8 mouse cellular contexts compared by ENCODE assay signal in genomic region chr7:45522194-45522752, GRCm38 (mm10). TPM values are rescaled to one million over a fixed set of nuclear protein-coding genes. Genes with fewer than 3 reads are reported as not detected.
DNase-seq lines count a peak whose midpoint lies in the region; ATAC-seq and TF ChIP-seq lines count a peak whose summit lies in the region.

No protein-coding gene starts in this region.

- H3K4me2 ChIP-seq in liver, embryonic 13.5 days, result peak overlapping the region; percentile 80
- peak overlapping the region; percentile 61 for H3K4me2 ChIP-seq in stomach, postnatal 0 days (replicated peaks; ENCODE audit: low read depth)

- DNase-seq in heart, adult 2 months, result no peak
- no peak for DNase-seq in heart, adult 8-10 months (ENCODE audit: low spot score)
- no peak for DNase-seq in testis, postnatal 10 days (ENCODE audit: low spot score)
- no peak for DNase-seq in liver, embryonic 13.5 days
- DNase-seq in stomach, postnatal 0 days (ENCODE audit: low spot score), result no peak
- no peak for DNase-seq in cerebellum, adult 9-10 months
- no peak for DNase-seq in cerebellum, adult 11-12 months

- no peak for ATAC-seq in liver, embryonic 13.5 days (ENCODE audit: low read depth)
- no peak for ATAC-seq in stomach, postnatal 0 days (ENCODE audit: low FRiP score, low TSS enrichment)

- H3K4me3 ChIP-seq in heart, adult 2 months, result peak overlapping the region; percentile 63
- H3K4me3 ChIP-seq in testis, adult 2 months (ENCODE audit: control insufficient read depth, low read depth, low read length), result peak overlapping the region; percentile 88
- peak overlapping the region; percentile 99 for H3K4me3 ChIP-seq in liver, embryonic 13.5 days (replicated peaks)
- peak overlapping the region; percentile 45 for H3K4me3 ChIP-seq in stomach, postnatal 0 days (ENCODE audit: low read depth, low read length)

- TF ChIP-seq CTCF in heart, adult 2 months (IDR thresholded peaks at IDR 0.05), result no peak
- no peak for TF ChIP-seq CTCF in testis, adult 2 months (IDR thresholded peaks at IDR 0.05; ENCODE audit: control insufficient read depth, insufficient read depth, insufficient replicate concordance, low read depth, low read length)
- no peak for TF ChIP-seq CTCF in stomach, postnatal 0 days (IDR thresholded peaks at IDR 0.05; ENCODE audit: low read depth)

- peak overlapping the region; percentile 86 for H3K27ac ChIP-seq in heart, adult 2 months
- peak overlapping the region; percentile 5; the same call in 1 of the 2 replicates for H3K27ac ChIP-seq in testis, adult 2 months (ENCODE audit: control insufficient read depth, insufficient read depth, low read depth, low read length)
- H3K27ac ChIP-seq in liver, embryonic 13.5 days, result peak overlapping the region; percentile 99
- H3K27ac ChIP-seq in stomach, postnatal 0 days (replicated peaks), result peak overlapping the region; percentile 86; the same call in 1 of the 2 replicates

- TF ChIP-seq EP300 in heart, adult 2 months (IDR thresholded peaks at IDR 0.05; ENCODE audit: insufficient read depth, low read depth, low read length), result no peak
- TF ChIP-seq EP300 in stomach, postnatal 0 days (optimal IDR thresholded peaks at IDR 0.05), result no peak

- peaks cover 13% of the 10 kb centered on the region for H3K4me1 ChIP-seq in heart, adult 2 months (ENCODE audit: control insufficient read depth, insufficient read depth, low read length)
- peaks cover 13% of the 10 kb centered on the region for H3K4me1 ChIP-seq in testis, adult 2 months (ENCODE audit: control insufficient read depth, insufficient read depth, low read length)
- peaks cover 68% of the 10 kb centered on the region for H3K4me1 ChIP-seq in liver, embryonic 13.5 days (replicated peaks)
- H3K4me1 ChIP-seq in stomach, postnatal 0 days (replicated peaks; ENCODE audit: control insufficient read depth, insufficient read depth), result 0 out of 2 replicates have a peak, but pooled peaks cover 6% of the 10 kb centered on the region

- no peak for TF ChIP-seq POLR2A in heart, adult 2 months (IDR thresholded peaks at IDR 0.05; ENCODE audit: insufficient read depth, low read depth, low read length)
- no peak for TF ChIP-seq POLR2A in testis, adult 2 months (IDR thresholded peaks at IDR 0.05; ENCODE audit: control insufficient read depth, low read depth, low read length)

- H3K9ac ChIP-seq in heart, adult 2 months (ENCODE audit: low read depth, low read length), result no peak overlapping the region
- peak overlapping the region; percentile 100 for H3K9ac ChIP-seq in liver, embryonic 13.5 days
- H3K9ac ChIP-seq in stomach, postnatal 0 days (ENCODE audit: low read length), result 0 out of 2 replicates have a peak overlapping the region, but pooled peaks have one; percentile 70

- peaks cover 9% of the 10 kb centered on the region for H3K36me3 ChIP-seq in heart, adult 2 months (ENCODE audit: control insufficient read depth, insufficient read depth, low read length)
- no peaks in the 10 kb centered on the region for H3K36me3 ChIP-seq in testis, adult 2 months (ENCODE audit: control insufficient read depth, insufficient read depth, low read length)
- peaks cover 40% of the 10 kb centered on the region for H3K36me3 ChIP-seq in liver, embryonic 13.5 days
- H3K36me3 ChIP-seq in stomach, postnatal 0 days (ENCODE audit: control insufficient read depth, insufficient read depth, low read length), result peaks cover 4% of the 10 kb centered on the region; the same call in 1 of the 2 replicates

- H3K9me3 ChIP-seq in liver, embryonic 13.5 days (replicated peaks), result no peaks in the 10 kb centered on the region
- no peaks in the 10 kb centered on the region for H3K9me3 ChIP-seq in stomach, postnatal 0 days (ENCODE audit: control insufficient read depth, low read length)

- 55% methylated on average over 16 of the region's 16 CpGs for WGBS in heart, adult 2 months
- WGBS in liver, embryonic 13.5 days (ENCODE audit: insufficient replicate concordance), result 52% methylated on average over 16 of the region's 16 CpGs
- 58% methylated on average over 16 of the region's 16 CpGs for WGBS in stomach, postnatal 0 days

- no peaks in the 10 kb centered on the region for H3K79me2 ChIP-seq in heart, adult 2 months (replicated peaks; ENCODE audit: control insufficient read depth, insufficient read depth, low read length)

- no peaks in the 10 kb centered on the region for H3K27me3 ChIP-seq in heart, adult 2 months (ENCODE audit: control insufficient read depth, insufficient read depth, low read length)
- no peaks in the 10 kb centered on the region for H3K27me3 ChIP-seq in testis, adult 2 months (ENCODE audit: control insufficient read depth, insufficient read depth, low read length)
- H3K27me3 ChIP-seq in liver, embryonic 13.5 days, result no peaks in the 10 kb centered on the region
- no peaks in the 10 kb centered on the region for H3K27me3 ChIP-seq in stomach, postnatal 0 days (ENCODE audit: control insufficient read depth, insufficient read depth, low read length)

- intact Hi-C loops in heart, adult 2 months (cut with DNase I), result no loop called here

RNA-seq across cellular contexts. Expression of gene Ppp1r15a, which starts 3.8 kb away (rescaled TPM):
- total RNA-seq in heart, adult 2 months (2021), result 10 to 100 TPM; 27.3 to 29.6 TPM
- polyA plus RNA-seq in heart, adult 2 months (2012; rRNA removed), result 20.9 and 36.0 TPM in 2 replicates
- 10 to 100 TPM; 21.9 to 31.6 (median 28.0) TPM for total RNA-seq in heart, adult 8-10 months (2022)
- 5.9 and 8.5 TPM in 2 replicates for polyA plus RNA-seq in testis, adult 2 months (2012; rRNA removed)
- polyA plus RNA-seq in liver, embryonic 13.5 days (2015; fragmentation: Nextera tagmentation; extraction: Ambion mirVana), result 180 and 197 TPM in 2 replicates
- polyA plus RNA-seq in stomach, postnatal 0 days (2015; fragmentation: Nextera tagmentation; extraction: Ambion mirVana), result 21.6 and 26.6 TPM in 2 replicates

RNA-seq across cellular contexts. Expression of gene Plekha4, which starts 3.9 kb away (rescaled TPM):
- total RNA-seq in heart, adult 2 months (2021), result 1 to 10 TPM; 2.9 to 3.2 TPM
- polyA plus RNA-seq in heart, adult 2 months (2012; rRNA removed), result 6.7 and 7.2 TPM in 2 replicates
- total RNA-seq in heart, adult 8-10 months (2022), result 1 to 10 TPM; 2.6 to 4.2 (median 3.0) TPM
- polyA plus RNA-seq in testis, adult 2 months (2012; rRNA removed), result 12.6 and 12.9 TPM in 2 replicates
- polyA plus RNA-seq in liver, embryonic 13.5 days (2015; fragmentation: Nextera tagmentation; extraction: Ambion mirVana), result 0.43 and 0.52 TPM in 2 replicates
- 7.9 and 8.0 TPM in 2 replicates for polyA plus RNA-seq in stomach, postnatal 0 days (2015; fragmentation: Nextera tagmentation; extraction: Ambion mirVana)

RNA-seq across cellular contexts. Expression of gene Nucb1, which starts 12.1 kb away (rescaled TPM):
- 100 to 1,000 TPM; 132 to 152 TPM for total RNA-seq in heart, adult 2 months (2021)
- polyA plus RNA-seq in heart, adult 2 months (2012; rRNA removed), result 158 and 177 TPM in 2 replicates
- 100 to 1,000 TPM; 130 to 149 (median 139) TPM for total RNA-seq in heart, adult 8-10 months (2022)
- 76.4 and 93.9 TPM in 2 replicates for polyA plus RNA-seq in testis, adult 2 months (2012; rRNA removed)
- polyA plus RNA-seq in liver, embryonic 13.5 days (2015; fragmentation: Nextera tagmentation; extraction: Ambion mirVana), result 110 and 127 TPM in 2 replicates
- polyA plus RNA-seq in stomach, postnatal 0 days (2015; fragmentation: Nextera tagmentation; extraction: Ambion mirVana), result 196 and 199 TPM in 2 replicates

RNA-seq across cellular contexts. Expression of gene Hsd17b14, which starts 32.4 kb away (rescaled TPM):
- under 1 TPM in 1 of 2 experiments, not detected in 1; 0.76 TPM for total RNA-seq in heart, adult 2 months (2021)
- 0.45 and 0.47 TPM in 2 replicates for polyA plus RNA-seq in heart, adult 2 months (2012; rRNA removed)
- 1 to 10 TPM in 3 of 4 experiments, under 1 TPM in 1; 0.40 to 2.0 (median 1.1) TPM for total RNA-seq in heart, adult 8-10 months (2022)
- polyA plus RNA-seq in testis, adult 2 months (2012; rRNA removed), result 0.37 and 0.45 TPM in 2 replicates
- 1.3 and 1.9 TPM in 2 replicates for polyA plus RNA-seq in liver, embryonic 13.5 days (2015; fragmentation: Nextera tagmentation; extraction: Ambion mirVana)
- polyA plus RNA-seq in stomach, postnatal 0 days (2015; fragmentation: Nextera tagmentation; extraction: Ambion mirVana), result 16.6 and 16.9 TPM in 2 replicates

RNA-seq across cellular contexts. Expression of gene Dhdh, which starts 33.7 kb away (rescaled TPM):
- total RNA-seq in heart, adult 2 months (2021), result 1 to 10 TPM; 8.2 to 8.9 TPM
- 6.4 and 10.1 TPM in 2 replicates for polyA plus RNA-seq in heart, adult 2 months (2012; rRNA removed)
- 10 to 100 TPM; 10.2 to 12.8 (median 11.5) TPM for total RNA-seq in heart, adult 8-10 months (2022)
- 3.0 and 3.4 TPM in 2 replicates for polyA plus RNA-seq in testis, adult 2 months (2012; rRNA removed)
- 2.0 and 2.2 TPM in 2 replicates for polyA plus RNA-seq in liver, embryonic 13.5 days (2015; fragmentation: Nextera tagmentation; extraction: Ambion mirVana)
- 1.1 and 1.3 TPM in 2 replicates for polyA plus RNA-seq in stomach, postnatal 0 days (2015; fragmentation: Nextera tagmentation; extraction: Ambion mirVana)

Comparison
In these comparisons a context has a peak if more than half of its experiments do, and no peak if none do; other contexts are left out.
1. H3K27ac ChIP-seq: peak in every context shown above with its lines; median percentile 99 in liver, embryonic 13.5 days; 86 in heart, adult 2 months; 86 in stomach, postnatal 0 days; 5 in testis, adult 2 months.
2. H3K4me3 ChIP-seq: peak in every context shown above with its lines; median percentile 99 in liver, embryonic 13.5 days; 88 in testis, adult 2 months; 63 in heart, adult 2 months; 45 in stomach, postnatal 0 days.